Comparison of ENCODE assay signal across 8 mouse cellular contexts in genomic region chr14:118131472-118131871, GRCm38 (mm10). TPM values are rescaled to one million over a fixed set of nuclear protein-coding genes. Genes with fewer than 3 reads are reported as not detected.
A peak's percentile ranks its signal among the peaks of the same experiment; 100 is the strongest.
DNase-seq lines count a peak whose midpoint lies in the region; ATAC-seq and TF ChIP-seq lines count a peak whose summit lies in the region.

No protein-coding gene starts in this region.

- H3K36me3 ChIP-seq in C2C12 (ENCODE audit: control insufficient read depth, insufficient read depth): peaks cover 28% of the 10 kb centered on the region
- peaks cover 26% of the 10 kb centered on the region for H3K36me3 ChIP-seq in forebrain, embryonic 13.5 days (ENCODE audit: poor library complexity, severe bottlenecking)
- peaks cover 30% of the 10 kb centered on the region for H3K36me3 ChIP-seq in liver, embryonic 12.5 days

- no peak overlapping the region for H3K27ac ChIP-seq in forebrain, embryonic 13.5 days
- no peak overlapping the region for H3K27ac ChIP-seq in liver, embryonic 12.5 days

- ATAC-seq in forebrain, embryonic 13.5 days: no peak
- ATAC-seq in liver, embryonic 12.5 days: no peak

- peak overlapping the region; percentile 0 for H3ac ChIP-seq in C2C12 (ENCODE audit: control insufficient read depth, insufficient read length, low read depth)

- H3K9me3 ChIP-seq in forebrain, embryonic 13.5 days (replicated peaks): no peaks in the 10 kb centered on the region
- H3K9me3 ChIP-seq in liver, embryonic 12.5 days (replicated peaks): no peaks in the 10 kb centered on the region

- H3K9ac ChIP-seq in forebrain, embryonic 13.5 days: peak overlapping the region; percentile 75
- H3K9ac ChIP-seq in liver, embryonic 12.5 days: peak overlapping the region; percentile 70

- peaks cover 13% of the 10 kb centered on the region for H3K79me3 ChIP-seq in C2C12 (ENCODE audit: low read depth)

- H3K79me2 ChIP-seq in C2C12 (ENCODE audit: control insufficient read depth, insufficient read depth): peaks cover 28% of the 10 kb centered on the region

- H3K4me1 ChIP-seq in forebrain, embryonic 13.5 days: peaks cover 25% of the 10 kb centered on the region
- peaks cover 37% of the 10 kb centered on the region for H3K4me1 ChIP-seq in liver, embryonic 12.5 days

- H3K4me2 ChIP-seq in forebrain, embryonic 13.5 days: peak overlapping the region; percentile 87
- peak overlapping the region; percentile 72 for H3K4me2 ChIP-seq in liver, embryonic 12.5 days

- H3K27me3 ChIP-seq in C2C12 (ENCODE audit: control insufficient read depth, insufficient read depth, insufficient read length): no peaks in the 10 kb centered on the region
- H3K27me3 ChIP-seq in forebrain, embryonic 13.5 days: peaks cover 8% of the 10 kb centered on the region; the same call in 1 of the 2 replicates
- no peaks in the 10 kb centered on the region for H3K27me3 ChIP-seq in liver, embryonic 12.5 days (replicated peaks)

- 79% methylated on average over 7 of the region's 7 CpGs for WGBS in forebrain, embryonic 13.5 days
- 68% methylated on average over 7 of the region's 7 CpGs for WGBS in liver, embryonic 12.5 days (ENCODE audit: insufficient replicate concordance)

- peak overlapping the region; percentile 97 for H3K4me3 ChIP-seq in C2C12 (ENCODE audit: insufficient read depth, poor library complexity, severe bottlenecking)
- H3K4me3 ChIP-seq in forebrain, embryonic 13.5 days: peak overlapping the region; percentile 65
- H3K4me3 ChIP-seq in liver, embryonic 12.5 days: peak overlapping the region; percentile 79

- peak; percentile 74 for DNase-seq in heart, adult 11 months
- DNase-seq in heart, postnatal 4 days: no peak
- DNase-seq in ovary, adult 18-20 months (ENCODE audit: low spot score): no peak
- no peak for DNase-seq in thymus, adult 18-20 months
- DNase-seq in cerebellum, adult 9-10 months: no peak

- no peak for TF ChIP-seq CTCF in C2C12 (IDR thresholded peaks at IDR 0.05; ENCODE audit: control insufficient read depth, insufficient read depth, insufficient read length)

TF ChIP-seq in C2C12, 6 proteins besides CTCF, POLR2A, EP300 and RAD21:
- TF ChIP-seq MYOD1 (IDR thresholded peaks at IDR 0.05; ENCODE audit: control insufficient read depth, insufficient read length, low read depth): no peak
- TF ChIP-seq CEBPB (IDR thresholded peaks at IDR 0.05; ENCODE audit: low read depth): no peak
- TF ChIP-seq USF1 (IDR thresholded peaks at IDR 0.05; ENCODE audit: low read depth): no peak
- TF ChIP-seq MYOG (IDR thresholded peaks at IDR 0.05; ENCODE audit: control insufficient read depth, extremely low read depth, insufficient read length): no peak
- no peak for TF ChIP-seq FOSL1 (IDR thresholded peaks at IDR 0.05; ENCODE audit: insufficient read depth, low read length, poor library complexity, severe bottlenecking)
- TF ChIP-seq MAX (IDR thresholded peaks at IDR 0.05): no peak

RNA-seq across cellular contexts. Expression of gene Tgds, which starts 1.1 kb away (rescaled TPM):
- 10 to 100 TPM; 11.8 to 13.9 TPM for total RNA-seq in heart, postnatal 4 days (2021)
- polyA plus RNA-seq in C2C12 (2012; fragmentation: generic; extraction: Trizol): 13.7 TPM
- polyA plus RNA-seq in forebrain, embryonic 13.5 days (2015; fragmentation: Nextera tagmentation; extraction: Ambion mirVana): 23.9 and 24.4 TPM in 2 replicates
- polyA plus RNA-seq in liver, embryonic 12.5 days (2016; fragmentation: Nextera tagmentation; extraction: Ambion mirVana): 23.0 and 23.2 TPM in 2 replicates

RNA-seq across cellular contexts. Expression of gene Gpr180, which starts 5.5 kb away (rescaled TPM):
- total RNA-seq in heart, postnatal 4 days (2021): 10 to 100 TPM; 29.2 to 32.8 TPM
- polyA plus RNA-seq in C2C12 (2012; fragmentation: generic; extraction: Trizol): 24.4 TPM
- 28.1 and 31.4 TPM in 2 replicates for polyA plus RNA-seq in forebrain, embryonic 13.5 days (2015; fragmentation: Nextera tagmentation; extraction: Ambion mirVana)
- polyA plus RNA-seq in liver, embryonic 12.5 days (2016; fragmentation: Nextera tagmentation; extraction: Ambion mirVana): 18.0 and 19.2 TPM in 2 replicates
